Mouse (Mus musculus): ENCODE results near the gene Gcnt4. TPM values are rescaled to one million over a fixed set of nuclear protein-coding genes. Genes with fewer than 3 reads are reported as not detected.
"Not testable (repeated sequence)": the region's sequence is repeated elsewhere in the genome, so short reads cannot be mapped to it uniquely, and the experiment has no call there.

The Gcnt4 gene
- polyA plus RNA-seq, 1 experiment from 2014 or later: 0.09 TPM

DNA sequence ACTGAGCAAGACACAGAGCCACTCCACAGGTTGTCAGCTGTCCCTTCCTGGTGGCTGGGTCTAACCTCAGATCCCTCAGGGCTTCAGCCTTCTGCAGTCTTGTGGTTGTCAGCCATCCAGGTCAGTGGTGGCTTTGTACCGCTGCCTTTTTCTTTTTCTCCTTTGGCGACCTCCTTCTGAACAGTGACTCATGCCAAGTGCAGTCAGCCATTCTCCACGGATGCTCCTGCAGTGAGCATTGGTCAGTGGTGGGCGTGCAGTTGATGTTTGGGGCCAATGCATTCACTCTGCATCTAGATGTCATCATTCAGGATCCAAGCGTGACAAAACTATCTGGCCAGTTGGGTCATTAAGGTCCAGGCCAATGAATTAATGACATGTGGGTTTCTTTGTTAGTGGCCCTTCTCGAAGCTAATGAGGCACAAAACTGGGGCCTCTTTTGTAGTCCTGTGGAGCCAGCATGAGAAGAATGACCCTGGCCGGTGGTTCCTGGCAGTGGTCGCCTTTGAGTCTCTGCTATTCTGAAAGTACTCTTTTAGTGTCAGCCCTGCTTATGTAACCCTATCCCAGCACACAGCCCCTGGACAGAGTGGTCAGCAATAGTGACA lies 4.0 kb downstream of the Gcnt4 start:
- ATAC-seq (replicated peaks): no peak
- H3K4me2 ChIP-seq (replicated peaks): no peak overlapping the region
- no peak overlapping the region for H3K9ac ChIP-seq (replicated peaks)
- peaks cover 21% of the 10 kb centered on the region for H3K4me1 ChIP-seq
- no peaks in the 10 kb centered on the region for H3K36me3 ChIP-seq
- peaks cover 21% of the 10 kb centered on the region for H3K27me3 ChIP-seq
- H3K9me3 ChIP-seq: no peaks in the 10 kb centered on the region
- H3K27ac ChIP-seq (replicated peaks): no peak overlapping the region
- 15% methylated on average over 8 of the region's 8 CpGs for WGBS
- no peak overlapping the region for H3K4me3 ChIP-seq

DNA sequence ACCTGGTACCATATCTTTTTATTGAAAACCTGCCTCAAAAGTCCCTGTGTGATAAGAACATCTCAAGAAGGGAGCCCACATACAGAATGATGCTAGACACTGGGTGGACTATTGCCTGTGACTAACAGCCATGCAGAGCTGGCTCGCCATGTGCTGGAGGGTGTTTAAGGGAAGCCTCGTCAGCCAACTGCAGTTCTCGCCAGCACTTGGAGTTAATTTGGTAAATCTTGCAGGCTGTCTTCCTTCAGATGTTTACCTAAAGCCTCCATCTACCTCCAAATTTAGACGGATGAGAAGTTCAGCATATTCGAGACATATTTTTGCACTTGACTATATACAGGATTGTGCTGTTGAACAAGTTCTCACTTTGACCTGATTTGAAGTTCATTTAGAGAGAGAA lies 8.3 kb downstream of the Gcnt4 start:
- Histone ChIP-seq H3K27ac (replicated peaks) (no peak overlapping the region), H3K4me1 (0 out of 2 replicates have a peak, but pooled peaks cover 6% of the 10 kb centered on the region), H3K4me2 (replicated peaks) (no peak overlapping the region), H3K27me3 (no peaks in the 10 kb centered on the region), H3K4me3 (no peak overlapping the region), H3K9me3 (no peaks in the 10 kb centered on the region), H3K36me3 (no peaks in the 10 kb centered on the region), H3K9ac (replicated peaks) (no peak overlapping the region)
- WGBS: 90% methylated on average over 5 of the region's 5 CpGs
- ATAC-seq (replicated peaks): no peak

DNA sequence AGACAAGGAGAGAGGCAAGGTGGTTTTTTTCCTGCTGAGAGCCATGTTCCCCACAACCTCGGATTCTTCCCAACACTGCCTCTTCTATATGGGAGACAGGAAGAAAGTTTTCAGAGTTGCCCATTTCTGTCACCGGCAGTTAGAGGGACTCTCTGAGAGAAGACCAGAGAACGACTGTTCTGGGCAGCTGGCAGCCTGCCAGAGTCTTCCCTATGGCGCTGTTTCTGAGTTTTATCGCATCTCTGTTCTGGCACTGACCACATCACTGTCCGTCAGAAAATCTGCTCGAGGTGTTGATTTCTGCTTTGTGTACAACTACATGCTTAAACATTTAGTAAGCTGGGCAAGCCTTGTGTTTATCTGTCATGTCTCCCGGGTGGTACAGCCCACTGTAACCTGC lies 8.9 kb downstream of the Gcnt4 start:
- no peak overlapping the region for H3K9ac ChIP-seq (replicated peaks)
- no peaks in the 10 kb centered on the region for H3K36me3 ChIP-seq
- H3K4me2 ChIP-seq (replicated peaks): no peak overlapping the region
- 0 out of 2 replicates have a peak, but pooled peaks cover 6% of the 10 kb centered on the region for H3K4me1 ChIP-seq
- no peaks in the 10 kb centered on the region for H3K9me3 ChIP-seq
- H3K27ac ChIP-seq (replicated peaks): no peak overlapping the region
- H3K27me3 ChIP-seq: no peaks in the 10 kb centered on the region
- no peak for ATAC-seq (replicated peaks)
- WGBS: 46% methylated on average over 8 of the region's 8 CpGs
- H3K4me3 ChIP-seq: no peak overlapping the region

DNA sequence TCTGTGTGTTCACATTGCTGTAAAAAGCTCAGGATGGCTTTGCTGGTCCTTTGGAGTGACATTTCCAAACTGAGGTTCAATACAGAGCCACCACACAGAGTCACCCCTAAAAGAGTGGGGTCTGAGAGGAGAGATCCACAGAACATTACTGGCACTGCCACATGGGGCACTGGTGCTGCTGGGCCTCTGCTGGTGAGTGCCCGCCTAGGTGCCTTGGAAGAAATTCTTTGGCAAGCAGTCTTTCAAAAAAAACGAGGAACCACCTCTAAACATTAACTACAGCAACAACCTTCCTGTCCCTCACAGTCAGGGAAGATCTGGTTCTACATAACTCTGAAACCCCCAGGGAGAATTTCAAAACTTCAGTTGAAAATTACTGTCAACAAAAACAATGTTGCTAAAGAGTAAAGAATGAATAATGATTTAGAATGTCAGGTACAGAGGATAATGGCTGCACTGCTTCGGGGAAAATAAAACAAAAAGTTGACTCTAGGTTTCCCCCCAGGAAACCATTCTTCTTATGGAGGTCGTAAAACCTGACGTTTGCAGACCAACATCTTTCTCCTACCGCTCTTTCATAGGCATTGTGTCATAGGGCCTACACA lies 11.8 kb downstream of the Gcnt4 start:
- 0 out of 2 replicates have a peak, but pooled peaks cover 6% of the 10 kb centered on the region for H3K4me1 ChIP-seq
- no peaks in the 10 kb centered on the region for H3K9me3 ChIP-seq
- H3K4me3 ChIP-seq: no peak overlapping the region
- no peaks in the 10 kb centered on the region for H3K27me3 ChIP-seq
- no peak for ATAC-seq (replicated peaks)
- H3K4me2 ChIP-seq (replicated peaks): no peak overlapping the region
- no peak overlapping the region for H3K27ac ChIP-seq (replicated peaks)
- H3K9ac ChIP-seq (replicated peaks): no peak overlapping the region
- 66% methylated on average over 6 of the region's 6 CpGs for WGBS
- no peaks in the 10 kb centered on the region for H3K36me3 ChIP-seq

DNA sequence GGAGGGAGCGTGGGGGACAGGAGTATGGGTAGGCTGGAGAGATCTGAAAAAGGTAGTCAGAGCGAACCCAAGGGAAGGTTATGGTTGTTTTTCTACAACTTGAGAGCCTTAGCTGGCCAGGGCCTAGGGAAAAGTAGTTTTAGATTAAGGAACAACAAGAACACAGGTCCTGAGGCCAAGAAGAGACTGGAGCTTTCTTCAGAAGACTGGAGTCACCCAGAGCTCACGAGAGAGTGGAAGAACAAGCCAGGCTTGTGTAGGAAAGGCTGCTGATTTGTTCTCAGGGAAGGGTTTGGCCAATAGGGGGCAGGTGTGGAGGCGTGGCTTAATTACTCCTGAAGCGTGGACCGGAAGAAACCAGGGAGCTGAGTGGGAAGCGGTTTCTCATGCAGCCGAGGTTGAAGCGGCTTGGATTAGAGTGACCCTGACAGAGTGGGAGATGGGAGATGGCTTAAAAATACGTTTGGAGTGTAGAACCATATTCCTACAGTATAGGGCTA lies 12.6 kb downstream of the Gcnt4 start:
- Histone ChIP-seq H3K4me3 (no peak overlapping the region), H3K9me3 (no peaks in the 10 kb centered on the region), H3K4me2 (replicated peaks) (no peak overlapping the region), H3K27ac (replicated peaks) (no peak overlapping the region), H3K4me1 (0 out of 2 replicates have a peak, but pooled peaks cover 6% of the 10 kb centered on the region), H3K9ac (replicated peaks) (no peak overlapping the region), H3K27me3 (no peaks in the 10 kb centered on the region), H3K36me3 (no peaks in the 10 kb centered on the region)
- ATAC-seq (replicated peaks): no peak
- WGBS: 71% methylated on average over 10 of the region's 10 CpGs

DNA sequence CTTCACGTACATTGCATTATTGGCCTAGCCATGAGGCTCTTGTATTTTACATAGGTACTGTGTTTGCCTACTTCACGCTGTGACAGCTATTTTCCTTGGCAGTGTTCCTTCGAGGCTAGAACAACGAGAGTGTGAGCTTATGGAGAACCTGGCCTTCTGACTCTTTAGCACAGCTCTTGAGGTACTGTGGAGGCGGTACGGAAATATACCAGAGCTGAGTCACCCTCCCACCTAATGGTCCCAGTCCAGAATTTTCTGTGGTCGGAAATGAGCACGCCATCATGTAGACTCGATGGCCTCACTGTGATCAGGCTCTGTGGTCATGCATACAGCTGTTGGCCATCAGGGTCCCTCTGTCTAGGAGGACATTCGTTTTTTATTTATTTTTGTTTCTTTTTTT lies 15.2 kb downstream of the Gcnt4 start:
- H3K27ac ChIP-seq (replicated peaks): no peak overlapping the region
- H3K36me3 ChIP-seq: no peaks in the 10 kb centered on the region
- peaks cover 6% of the 10 kb centered on the region; the same call in 1 of the 2 replicates for H3K4me1 ChIP-seq
- no peak overlapping the region for H3K4me3 ChIP-seq
- WGBS: 87% methylated on average over 10 of the region's 10 CpGs
- no peaks in the 10 kb centered on the region for H3K9me3 ChIP-seq
- H3K9ac ChIP-seq (replicated peaks): no peak overlapping the region
- ATAC-seq (replicated peaks): no peak
- no peak overlapping the region for H3K4me2 ChIP-seq (replicated peaks)
- H3K27me3 ChIP-seq: no peaks in the 10 kb centered on the region

DNA sequence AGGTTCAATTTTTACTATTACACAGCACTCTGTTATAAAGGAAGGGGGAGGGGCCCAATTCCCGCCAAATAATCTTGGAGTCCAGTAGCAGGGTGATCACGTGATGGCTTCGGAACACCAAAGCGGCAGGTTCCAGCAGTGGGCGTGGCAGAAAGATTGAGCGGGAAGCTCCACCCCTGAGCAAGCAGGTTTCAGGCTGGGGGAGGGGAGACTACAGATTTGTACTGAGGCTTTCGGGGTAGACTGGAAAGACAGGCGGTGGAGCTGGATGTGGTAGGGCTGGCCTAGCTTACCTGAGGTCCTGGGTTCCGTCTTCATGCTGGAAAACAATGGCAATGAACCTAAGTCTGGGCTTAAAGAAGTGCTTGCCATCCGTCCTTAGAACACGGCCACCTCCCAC lies 17.0 kb downstream of the Gcnt4 start:
- not testable (repeated sequence) for ATAC-seq (replicated peaks); H3K9me3 ChIP-seq; H3K4me1 ChIP-seq; H3K4me2 ChIP-seq (replicated peaks); H3K27me3 ChIP-seq; H3K9ac ChIP-seq (replicated peaks); H3K4me3 ChIP-seq; H3K36me3 ChIP-seq; H3K27ac ChIP-seq (replicated peaks)
- 90% methylated on average over 11 of the region's 11 CpGs for WGBS

DNA sequence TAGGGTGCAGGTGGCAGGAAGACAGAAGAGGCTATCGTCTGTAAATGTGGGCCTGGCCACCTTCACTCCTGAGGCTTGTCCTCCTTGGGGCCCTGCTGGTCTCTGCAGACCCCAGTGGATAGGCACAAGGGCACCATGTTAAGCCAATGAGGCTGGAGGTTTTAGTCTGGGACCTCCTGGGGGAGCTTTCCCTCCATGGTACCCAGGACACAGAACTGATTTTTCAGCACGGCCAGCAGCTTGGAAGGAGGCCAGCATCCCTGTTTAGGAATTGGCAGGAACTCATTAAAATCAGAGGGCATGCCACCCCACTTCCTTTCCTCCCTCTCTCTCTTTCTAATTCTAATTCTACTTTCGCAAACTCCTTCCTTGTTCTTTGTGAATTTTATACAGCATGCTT lies 19.1 kb downstream of the Gcnt4 start:
- Histone ChIP-seq H3K27ac (replicated peaks) (no peak overlapping the region), H3K9ac (replicated peaks) (no peak overlapping the region), H3K4me3 (no peak overlapping the region), H3K4me1 (peaks cover 6% of the 10 kb centered on the region; the same call in 1 of the 2 replicates), H3K27me3 (no peaks in the 10 kb centered on the region), H3K36me3 (no peaks in the 10 kb centered on the region), H3K9me3 (no peaks in the 10 kb centered on the region), H3K4me2 (replicated peaks) (no peak overlapping the region)
- WGBS: 26% methylated on average over 3 of the region's 3 CpGs
- ATAC-seq (replicated peaks): peak; percentile 53; the same call in 1 of the 2 replicates

DNA sequence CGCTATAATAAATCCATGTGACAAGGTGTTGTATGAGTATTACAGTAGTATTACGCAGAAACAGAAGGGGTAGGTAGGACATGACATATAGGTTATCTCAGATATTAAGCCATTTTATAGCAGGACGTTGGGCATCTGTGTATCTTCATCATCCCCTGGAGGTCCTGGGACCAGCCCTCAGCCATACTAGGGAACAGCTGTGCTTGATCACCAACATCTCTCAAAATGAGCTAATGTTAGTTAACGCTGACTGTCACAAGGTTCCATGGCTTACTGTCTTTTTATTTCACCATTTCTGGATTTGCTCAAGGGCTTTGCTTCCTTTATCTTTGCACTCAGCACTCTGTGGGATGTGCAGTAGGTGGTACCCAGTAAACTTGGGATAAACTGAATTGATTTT lies 21.3 kb downstream of the Gcnt4 start:
- Histone ChIP-seq H3K36me3 (no peaks in the 10 kb centered on the region), H3K4me1 (peaks cover 6% of the 10 kb centered on the region; the same call in 1 of the 2 replicates), H3K9me3 (no peaks in the 10 kb centered on the region), H3K9ac (replicated peaks) (no peak overlapping the region), H3K27ac (replicated peaks) (no peak overlapping the region), H3K4me3 (no peak overlapping the region), H3K4me2 (replicated peaks) (no peak overlapping the region), H3K27me3 (no peaks in the 10 kb centered on the region)
- no peak for ATAC-seq (replicated peaks)
- 91% methylated on average over 4 of the region's 4 CpGs for WGBS

DNA sequence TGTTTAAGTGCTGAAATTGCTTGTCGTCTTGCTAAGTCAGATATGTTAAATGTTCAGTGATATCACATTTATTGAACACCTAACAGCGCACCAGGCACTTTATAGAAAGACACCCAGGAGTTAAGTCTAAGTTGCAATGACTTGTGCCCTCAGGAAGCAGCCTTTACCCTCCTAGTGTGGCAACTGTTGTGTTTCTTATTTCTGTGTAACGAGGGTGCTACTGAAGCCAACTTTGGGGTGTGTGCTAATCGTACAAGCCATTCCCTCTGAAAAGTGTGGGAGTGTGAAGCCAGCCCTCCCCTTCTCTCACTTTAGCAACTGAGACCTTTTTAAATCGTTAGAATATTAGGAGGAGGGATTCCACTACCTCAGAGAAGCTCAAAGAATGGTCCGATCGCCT lies 23.2 kb downstream of the Gcnt4 start:
- 80% methylated on average over 7 of the region's 7 CpGs for WGBS
- Histone ChIP-seq H3K9ac (replicated peaks) (no peak overlapping the region), H3K27me3 (no peaks in the 10 kb centered on the region), H3K9me3 (no peaks in the 10 kb centered on the region), H3K4me2 (replicated peaks) (no peak overlapping the region), H3K27ac (replicated peaks) (no peak overlapping the region), H3K4me1 (peaks cover 6% of the 10 kb centered on the region; the same call in 1 of the 2 replicates), H3K36me3 (no peaks in the 10 kb centered on the region), H3K4me3 (no peak overlapping the region)
- no peak for ATAC-seq (replicated peaks)

DNA sequence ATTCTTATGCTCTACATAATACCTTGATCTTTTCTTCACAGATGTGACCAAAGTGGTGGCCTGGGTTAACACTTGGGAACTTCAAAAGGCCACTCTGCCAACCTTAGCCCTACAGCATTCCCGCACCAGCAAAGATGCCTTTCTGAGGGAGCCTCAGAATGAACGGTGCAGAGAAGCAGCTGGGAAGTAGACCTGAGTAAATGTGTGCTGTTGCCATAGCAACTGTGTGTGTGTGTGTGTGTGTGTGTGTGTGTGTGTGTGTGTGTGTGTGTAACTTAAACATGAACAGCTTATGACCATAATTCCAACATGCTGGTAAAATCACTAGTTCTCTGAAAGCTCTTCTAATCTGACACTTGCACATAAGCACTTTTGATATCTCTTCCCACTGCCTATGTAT lies 27.4 kb downstream of the Gcnt4 start:
- Histone ChIP-seq H3K27me3 (no peaks in the 10 kb centered on the region), H3K9me3 (no peaks in the 10 kb centered on the region), H3K27ac (replicated peaks) (no peak overlapping the region), H3K9ac (replicated peaks) (no peak overlapping the region), H3K4me1 (no peaks in the 10 kb centered on the region), H3K36me3 (no peaks in the 10 kb centered on the region), H3K4me2 (replicated peaks) (no peak overlapping the region), H3K4me3 (no peak overlapping the region)
- 0 out of 2 replicates have a peak, but pooled peaks have one; percentile 41 for ATAC-seq (replicated peaks)
- WGBS: 45% methylated on average over 2 of the region's 2 CpGs

DNA sequence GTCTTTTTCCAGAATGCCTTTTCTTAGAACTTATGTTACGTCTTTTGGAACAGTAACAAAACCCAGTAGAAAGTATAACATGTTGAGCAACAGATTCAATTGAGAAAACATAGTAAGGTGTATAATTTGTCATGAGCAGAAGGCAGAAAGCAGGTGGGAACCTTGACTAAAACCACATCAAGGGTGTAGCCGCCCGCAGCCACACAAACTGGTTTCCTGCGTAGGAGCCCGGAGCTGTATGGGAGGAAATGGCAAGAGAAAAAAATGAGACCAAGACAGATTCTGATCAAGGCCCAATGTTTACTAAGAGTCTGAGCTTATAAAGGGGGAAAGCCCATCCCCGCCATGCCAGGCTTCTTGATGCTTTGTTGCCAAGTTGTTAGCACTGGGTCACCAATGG lies 32.0 kb downstream of the Gcnt4 start:
- Histone ChIP-seq H3K27me3 (no peaks in the 10 kb centered on the region), H3K9me3 (no peaks in the 10 kb centered on the region), H3K9ac (replicated peaks) (no peak overlapping the region), H3K4me3 (no peak overlapping the region), H3K27ac (replicated peaks) (no peak overlapping the region), H3K4me1 (no peaks in the 10 kb centered on the region), H3K4me2 (replicated peaks) (no peak overlapping the region), H3K36me3 (no peaks in the 10 kb centered on the region)
- WGBS: 93% methylated on average over 6 of the region's 6 CpGs
- ATAC-seq (replicated peaks): no peak

DNA sequence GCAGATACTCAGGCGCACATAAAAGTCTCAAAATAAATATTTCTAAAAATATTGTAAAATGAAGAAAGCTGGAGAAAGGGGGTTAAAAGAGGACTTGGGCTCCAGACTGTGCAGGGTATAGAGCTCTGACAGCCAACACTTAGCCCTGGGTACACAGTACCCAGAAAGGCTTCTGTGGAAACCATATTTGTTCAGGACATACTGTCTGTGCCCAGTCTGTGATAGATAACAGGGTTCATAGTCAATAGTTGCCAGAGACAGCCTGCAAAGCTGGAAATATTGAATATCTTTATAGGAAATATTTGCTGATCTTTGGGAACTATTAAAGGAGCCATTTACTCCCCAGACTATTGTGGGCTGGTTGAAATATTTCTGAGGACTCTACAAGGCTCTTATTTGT lies 35.5 kb downstream of the Gcnt4 start:
- Histone ChIP-seq H3K36me3 (no peaks in the 10 kb centered on the region), H3K27me3 (no peaks in the 10 kb centered on the region), H3K9ac (replicated peaks) (no peak overlapping the region), H3K27ac (replicated peaks) (no peak overlapping the region), H3K4me3 (no peak overlapping the region), H3K9me3 (no peaks in the 10 kb centered on the region), H3K4me2 (replicated peaks) (no peak overlapping the region), H3K4me1 (no peaks in the 10 kb centered on the region)
- 91% methylated on average over 1 of the region's 1 CpGs for WGBS
- ATAC-seq (replicated peaks): no peak
